Mouse (Mus musculus): ENCODE data around the gene Mrpl48. TPM values are rescaled to one million over a fixed set of nuclear protein-coding genes. Genes with fewer than 3 reads are reported as not detected.

The Mrpl48 gene
- polyA plus RNA-seq, 1 experiment from 2014 or later, result 94.0 TPM

DNA sequence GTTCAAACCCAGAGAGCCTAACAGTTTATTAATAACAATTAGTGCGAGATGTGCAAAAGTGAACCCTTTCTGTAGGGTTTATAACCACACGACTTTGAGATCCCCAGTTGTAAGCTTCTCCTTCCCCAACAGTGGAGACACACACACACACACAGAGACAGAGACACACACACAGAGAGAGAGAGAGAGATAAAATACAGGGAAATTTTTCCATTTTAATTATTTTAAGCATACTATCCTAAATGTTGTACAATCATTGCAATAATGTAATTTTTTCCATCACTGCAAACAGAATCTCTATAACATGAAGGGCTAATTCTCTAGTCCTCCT lies 16.6 kb downstream of the Mrpl48 start:
- Histone ChIP-seq H3K4me3 (ENCODE audit: low read depth, low read length) (peak overlapping the region; percentile 55), H3K27ac (ENCODE audit: low read length) (peak overlapping the region; percentile 93), H3K4me1 (ENCODE audit: control insufficient read depth, insufficient read depth, low read length) (peaks cover 3% of the 10 kb centered on the region), H3K27me3 (ENCODE audit: control insufficient read depth, insufficient read depth, low read depth, low read length) (no peaks in the 10 kb centered on the region), H3K9ac (ENCODE audit: low read depth, low read length) (peak overlapping the region; percentile 73), H3K36me3 (ENCODE audit: control insufficient read depth, insufficient read depth, low read length) (no peaks in the 10 kb centered on the region), H3K4me2 (ENCODE audit: low read length) (peak overlapping the region; percentile 65), H3K9me3 (replicated peaks; ENCODE audit: control insufficient read depth, low read length, poor library complexity, severe bottlenecking) (no peaks in the 10 kb centered on the region)
- no peak for ATAC-seq
- 5% methylated on average over 2 of the region's 2 CpGs for WGBS

DNA sequence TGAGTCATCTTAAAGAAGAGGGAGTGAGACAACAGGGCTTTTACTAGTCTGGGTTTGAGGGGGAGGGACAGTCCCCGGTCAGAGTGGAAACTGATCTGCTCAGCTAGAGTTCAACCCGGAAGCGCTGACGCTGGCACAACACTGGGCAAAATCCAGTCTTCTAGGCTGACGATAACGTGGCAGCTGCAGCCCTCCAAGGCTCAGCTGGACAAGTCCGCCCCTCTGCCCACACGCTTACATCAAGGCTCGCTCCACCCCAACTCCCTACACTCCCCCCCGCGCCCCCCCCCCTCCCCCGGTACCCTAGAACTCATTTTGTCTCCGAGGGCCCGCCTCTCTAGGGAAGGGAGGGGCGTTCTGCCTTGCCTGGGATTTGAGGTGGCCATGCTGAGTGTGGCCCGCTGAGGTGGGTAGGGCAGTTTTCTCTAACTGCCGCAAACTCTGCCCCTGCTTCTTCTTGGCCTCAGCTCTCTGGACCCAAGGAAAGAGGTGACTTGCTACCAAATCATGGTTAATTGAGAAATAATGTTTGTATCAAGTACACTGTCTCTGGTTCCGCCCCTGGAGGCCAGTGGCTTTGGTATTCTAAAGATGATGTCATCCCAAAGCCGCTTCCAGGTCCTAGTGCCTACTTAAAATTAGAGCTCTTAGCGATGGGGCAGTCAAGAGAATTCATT lies 17.1 kb downstream of the Mrpl48 start:
- H3K36me3 ChIP-seq (ENCODE audit: control insufficient read depth, insufficient read depth, low read length), result no peaks in the 10 kb centered on the region
- peak overlapping the region; percentile 93 for H3K27ac ChIP-seq (ENCODE audit: low read length)
- H3K27me3 ChIP-seq (ENCODE audit: control insufficient read depth, insufficient read depth, low read depth, low read length), result no peaks in the 10 kb centered on the region
- H3K9me3 ChIP-seq (replicated peaks; ENCODE audit: control insufficient read depth, low read length, poor library complexity, severe bottlenecking), result no peaks in the 10 kb centered on the region
- ATAC-seq, result peak; percentile 97
- under 1% methylated on average over 17 of the region's 20 CpGs for WGBS
- peaks cover 3% of the 10 kb centered on the region for H3K4me1 ChIP-seq (ENCODE audit: control insufficient read depth, insufficient read depth, low read length)
- H3K9ac ChIP-seq (ENCODE audit: low read depth, low read length), result peak overlapping the region; percentile 73
- peak overlapping the region; percentile 65 for H3K4me2 ChIP-seq (ENCODE audit: low read length)
- peak overlapping the region; percentile 55 for H3K4me3 ChIP-seq (ENCODE audit: low read depth, low read length)

DNA sequence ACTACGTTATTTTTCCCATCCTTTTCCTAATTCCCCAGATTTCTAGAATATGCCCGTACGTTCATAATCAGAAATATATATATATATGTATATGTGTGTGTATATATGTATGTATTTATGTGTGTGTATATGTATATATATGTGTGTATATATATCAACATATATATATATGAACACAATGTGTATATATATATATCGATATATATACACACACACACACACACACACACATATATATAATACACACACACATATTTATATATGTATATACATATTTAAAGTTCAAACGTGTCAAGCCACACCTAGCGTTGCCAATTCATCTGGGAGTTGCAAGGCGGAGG lies 17.6 kb downstream of the Mrpl48 start:
- Histone ChIP-seq H3K4me3 (ENCODE audit: low read depth, low read length) (peak overlapping the region; percentile 55), H3K4me2 (ENCODE audit: low read length) (peak overlapping the region; percentile 65), H3K27me3 (ENCODE audit: control insufficient read depth, insufficient read depth, low read depth, low read length) (no peaks in the 10 kb centered on the region), H3K9ac (ENCODE audit: low read depth, low read length) (peak overlapping the region; percentile 73), H3K9me3 (replicated peaks; ENCODE audit: control insufficient read depth, low read length, poor library complexity, severe bottlenecking) (no peaks in the 10 kb centered on the region), H3K27ac (ENCODE audit: low read length) (peak overlapping the region; percentile 93), H3K4me1 (ENCODE audit: control insufficient read depth, insufficient read depth, low read length) (peaks cover 3% of the 10 kb centered on the region), H3K36me3 (ENCODE audit: control insufficient read depth, insufficient read depth, low read length) (no peaks in the 10 kb centered on the region)
- 42% methylated on average over 7 of the region's 7 CpGs for WGBS
- no peak for ATAC-seq

DNA sequence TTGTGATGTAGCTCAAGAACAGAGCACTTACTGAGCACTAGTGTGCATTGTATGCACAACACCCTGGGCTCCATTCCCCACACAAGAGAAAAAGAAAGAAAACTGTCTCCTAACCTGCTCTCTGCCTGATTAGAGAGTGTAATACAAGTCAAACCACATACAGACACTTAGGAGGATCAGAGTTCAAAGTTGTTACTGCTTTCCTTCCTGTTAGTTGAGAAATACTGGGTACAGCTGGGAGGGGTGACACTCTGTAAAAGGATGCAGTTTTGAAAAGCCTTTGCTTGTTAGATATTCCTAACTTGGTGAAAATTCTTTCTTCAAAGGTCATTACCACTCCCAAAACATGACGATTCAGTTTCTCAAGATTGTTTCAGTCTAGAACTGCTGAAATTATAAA lies 18.3 kb downstream of the Mrpl48 start:
- Histone ChIP-seq H3K36me3 (ENCODE audit: control insufficient read depth, insufficient read depth, low read length) (no peaks in the 10 kb centered on the region), H3K9ac (ENCODE audit: low read depth, low read length) (no peak overlapping the region), H3K4me3 (ENCODE audit: low read depth, low read length) (no peak overlapping the region), H3K4me1 (ENCODE audit: control insufficient read depth, insufficient read depth, low read length) (peaks cover 3% of the 10 kb centered on the region), H3K4me2 (ENCODE audit: low read length) (no peak overlapping the region), H3K9me3 (replicated peaks; ENCODE audit: control insufficient read depth, low read length, poor library complexity, severe bottlenecking) (no peaks in the 10 kb centered on the region), H3K27me3 (ENCODE audit: control insufficient read depth, insufficient read depth, low read depth, low read length) (no peaks in the 10 kb centered on the region), H3K27ac (ENCODE audit: low read length) (no peak overlapping the region)
- WGBS, result 70% methylated on average over 1 of the region's 1 CpGs
- ATAC-seq, result no peak

DNA sequence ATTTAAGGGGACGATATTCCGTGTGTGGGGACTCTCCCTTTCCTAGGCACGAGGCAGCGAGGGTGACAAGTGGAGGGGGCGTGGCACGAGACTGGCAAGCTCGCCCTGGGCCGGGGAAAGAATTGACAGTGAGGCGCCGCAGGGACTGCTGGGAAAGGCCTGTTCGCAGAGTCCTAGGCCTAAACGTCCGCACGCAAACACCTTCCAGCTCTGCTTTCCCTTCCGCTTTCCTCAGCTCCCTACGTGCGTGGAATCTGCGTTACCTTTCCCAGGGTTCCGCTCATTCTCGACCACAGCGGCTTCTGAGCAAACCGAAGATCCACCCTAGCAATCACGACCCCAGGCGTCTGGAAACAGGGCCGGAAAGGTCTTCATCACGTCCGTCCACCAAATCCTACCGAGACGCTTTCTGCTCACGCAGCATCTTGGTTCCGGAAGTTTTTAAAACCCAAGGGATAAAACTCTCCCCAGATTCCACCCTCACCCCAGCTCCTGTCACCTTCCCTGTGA lies 25.3 kb downstream of the Mrpl48 start:
- H3K9ac ChIP-seq (ENCODE audit: low read depth, low read length), result peak overlapping the region; percentile 77
- WGBS, result 0% methylated on average over 31 of the region's 31 CpGs
- peak overlapping the region; percentile 58 for H3K4me2 ChIP-seq (ENCODE audit: low read length)
- H3K9me3 ChIP-seq (replicated peaks; ENCODE audit: control insufficient read depth, low read length, poor library complexity, severe bottlenecking), result no peaks in the 10 kb centered on the region
- H3K27me3 ChIP-seq (ENCODE audit: control insufficient read depth, insufficient read depth, low read depth, low read length), result no peaks in the 10 kb centered on the region
- H3K36me3 ChIP-seq (ENCODE audit: control insufficient read depth, insufficient read depth, low read length), result no peaks in the 10 kb centered on the region
- H3K4me1 ChIP-seq (ENCODE audit: control insufficient read depth, insufficient read depth, low read length), result peaks cover 9% of the 10 kb centered on the region
- H3K27ac ChIP-seq (ENCODE audit: low read length), result peak overlapping the region; percentile 93
- peak; percentile 94 for ATAC-seq
- H3K4me3 ChIP-seq (ENCODE audit: low read depth, low read length), result peak overlapping the region; percentile 49

DNA sequence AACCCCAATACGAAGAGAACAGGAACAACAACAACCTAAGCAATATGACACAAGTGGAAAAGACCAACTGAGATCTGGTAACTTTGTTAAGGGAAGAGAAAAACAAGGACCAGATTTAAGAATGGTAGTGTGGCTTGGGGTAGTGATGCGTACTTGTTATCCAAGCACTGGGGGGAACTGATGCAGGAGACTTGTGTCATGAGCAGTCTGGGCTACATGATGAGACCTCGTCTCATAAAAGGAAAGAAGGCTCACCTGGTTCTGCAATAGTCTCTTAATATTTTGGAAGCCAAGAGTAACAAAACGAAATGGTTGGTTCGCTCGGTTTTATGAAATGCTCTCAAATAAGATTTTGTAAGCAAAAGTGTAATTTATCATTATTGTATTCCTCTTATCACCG lies 25.9 kb downstream of the Mrpl48 start:
- no peaks in the 10 kb centered on the region for H3K36me3 ChIP-seq (ENCODE audit: control insufficient read depth, insufficient read depth, low read length)
- no peaks in the 10 kb centered on the region for H3K9me3 ChIP-seq (replicated peaks; ENCODE audit: control insufficient read depth, low read length, poor library complexity, severe bottlenecking)
- H3K27me3 ChIP-seq (ENCODE audit: control insufficient read depth, insufficient read depth, low read depth, low read length), result no peaks in the 10 kb centered on the region
- peak overlapping the region; percentile 49 for H3K4me3 ChIP-seq (ENCODE audit: low read depth, low read length)
- H3K4me2 ChIP-seq (ENCODE audit: low read length), result peak overlapping the region; percentile 58
- H3K4me1 ChIP-seq (ENCODE audit: control insufficient read depth, insufficient read depth, low read length), result peaks cover 9% of the 10 kb centered on the region
- no peak for ATAC-seq
- peak overlapping the region; percentile 93 for H3K27ac ChIP-seq (ENCODE audit: low read length)
- peak overlapping the region; percentile 77 for H3K9ac ChIP-seq (ENCODE audit: low read depth, low read length)
- WGBS, result 35% methylated on average over 7 of the region's 7 CpGs

DNA sequence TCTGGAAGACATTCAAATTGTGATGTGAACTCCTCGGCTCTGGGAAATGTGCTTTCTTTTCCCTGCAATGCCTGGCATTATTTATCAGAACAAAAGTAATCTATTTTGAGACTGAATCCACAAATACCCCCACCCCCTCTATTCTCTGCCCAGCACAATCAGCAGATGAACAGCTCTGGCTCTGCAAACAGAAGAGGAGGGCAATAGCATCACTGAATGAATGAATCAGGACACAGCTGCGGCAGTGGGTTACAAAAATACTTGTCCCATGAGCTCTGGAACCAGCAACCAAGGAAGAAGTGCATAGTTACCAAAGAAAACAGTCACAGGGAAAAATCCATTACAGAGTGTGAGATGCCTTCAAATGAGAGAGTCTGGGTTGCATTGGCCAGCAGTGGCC lies 29.3 kb downstream of the Mrpl48 start:
- Histone ChIP-seq H3K27ac (ENCODE audit: low read length) (no peak overlapping the region), H3K4me1 (ENCODE audit: control insufficient read depth, insufficient read depth, low read length) (peaks cover 9% of the 10 kb centered on the region), H3K27me3 (ENCODE audit: control insufficient read depth, insufficient read depth, low read depth, low read length) (no peaks in the 10 kb centered on the region), H3K4me2 (ENCODE audit: low read length) (no peak overlapping the region), H3K9ac (ENCODE audit: low read depth, low read length) (no peak overlapping the region), H3K36me3 (ENCODE audit: control insufficient read depth, insufficient read depth, low read length) (no peaks in the 10 kb centered on the region), H3K4me3 (ENCODE audit: low read depth, low read length) (no peak overlapping the region), H3K9me3 (replicated peaks; ENCODE audit: control insufficient read depth, low read length, poor library complexity, severe bottlenecking) (no peaks in the 10 kb centered on the region)
- ATAC-seq, result no peak
- whole genome bisulfite sequencing, result 64% methylated on average over 2 of the region's 2 CpGs

DNA sequence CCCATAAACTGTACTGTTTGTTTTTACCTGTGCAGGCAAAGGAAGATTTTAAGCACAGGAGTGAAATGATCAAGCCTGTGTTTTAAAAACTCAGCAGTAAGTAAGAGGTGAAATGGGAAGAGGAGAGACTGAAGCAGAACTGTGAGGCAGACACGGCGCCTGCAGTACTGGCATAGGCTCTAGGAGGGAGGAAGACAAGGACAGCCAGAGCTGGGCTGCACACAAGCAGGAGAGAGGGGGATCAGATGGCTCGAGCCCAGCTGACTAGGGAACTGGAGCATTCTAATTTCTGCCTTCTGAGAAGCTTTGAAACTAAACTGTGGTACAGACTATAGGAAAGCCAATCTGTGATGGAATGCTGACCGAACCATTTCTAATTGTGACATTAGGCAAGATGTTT lies 35.4 kb downstream of the Mrpl48 start:
- no peak overlapping the region for H3K9ac ChIP-seq (ENCODE audit: low read depth, low read length)
- no peak for ATAC-seq
- no peaks in the 10 kb centered on the region for H3K4me1 ChIP-seq (ENCODE audit: control insufficient read depth, insufficient read depth, low read length)
- H3K27me3 ChIP-seq (ENCODE audit: control insufficient read depth, insufficient read depth, low read depth, low read length), result no peaks in the 10 kb centered on the region
- no peak overlapping the region for H3K4me3 ChIP-seq (ENCODE audit: low read depth, low read length)
- H3K9me3 ChIP-seq (replicated peaks; ENCODE audit: control insufficient read depth, low read length, poor library complexity, severe bottlenecking), result 0 out of 2 replicates have a peak, but pooled peaks cover 1% of the 10 kb centered on the region
- H3K4me2 ChIP-seq (ENCODE audit: low read length), result no peak overlapping the region
- H3K27ac ChIP-seq (ENCODE audit: low read length), result no peak overlapping the region
- 82% methylated on average over 4 of the region's 4 CpGs for WGBS
- H3K36me3 ChIP-seq (ENCODE audit: control insufficient read depth, insufficient read depth, low read length), result no peaks in the 10 kb centered on the region

DNA sequence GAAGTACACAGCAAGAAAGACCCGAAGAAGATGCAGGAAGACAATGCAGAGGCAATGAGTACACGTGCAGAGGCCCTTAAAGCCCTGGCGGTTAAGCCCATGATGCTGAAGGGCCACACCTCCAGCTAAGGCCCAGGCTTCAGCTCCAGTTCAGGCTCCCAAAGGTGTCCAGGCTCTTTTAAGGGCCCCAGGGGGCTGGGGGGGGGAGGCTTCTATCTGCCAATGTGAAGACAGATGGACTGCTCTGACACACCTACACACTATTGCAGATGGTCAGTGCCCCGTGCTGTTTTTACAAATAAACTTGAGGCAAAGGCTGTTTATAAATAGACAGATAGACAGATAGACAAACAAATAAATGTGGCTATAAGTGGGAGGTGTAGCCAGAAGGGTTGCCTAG lies 36.0 kb downstream of the Mrpl48 start:
- no peak overlapping the region for H3K27ac ChIP-seq (ENCODE audit: low read length)
- peaks cover 2% of the 10 kb centered on the region; the same call in 1 of the 2 replicates for H3K36me3 ChIP-seq (ENCODE audit: control insufficient read depth, insufficient read depth, low read length)
- H3K4me1 ChIP-seq (ENCODE audit: control insufficient read depth, insufficient read depth, low read length), result no peaks in the 10 kb centered on the region
- H3K9ac ChIP-seq (ENCODE audit: low read depth, low read length), result no peak overlapping the region
- 83% methylated on average over 4 of the region's 4 CpGs for WGBS
- ATAC-seq, result no peak
- H3K27me3 ChIP-seq (ENCODE audit: control insufficient read depth, insufficient read depth, low read depth, low read length), result no peaks in the 10 kb centered on the region
- 0 out of 2 replicates have a peak, but pooled peaks cover 2% of the 10 kb centered on the region for H3K9me3 ChIP-seq (replicated peaks; ENCODE audit: control insufficient read depth, low read length, poor library complexity, severe bottlenecking)
- H3K4me2 ChIP-seq (ENCODE audit: low read length), result no peak overlapping the region
- no peak overlapping the region for H3K4me3 ChIP-seq (ENCODE audit: low read depth, low read length)
